ENCODE assay signal across 8 mouse cellular contexts in genomic region chr10:86365632-86366092, GRCm38 (mm10).
A peak's percentile ranks its signal among the peaks of the same experiment; 100 is the strongest.
DNase-seq lines count a peak whose midpoint lies in the region; ATAC-seq and TF ChIP-seq lines count a peak whose summit lies in the region.

No protein-coding gene starts in this region.

- TF ChIP-seq CTCF in lung, embryonic 14.5 days (IDR thresholded peaks at IDR 0.05; ENCODE audit: low read depth), result no peak

- H3K4me2 ChIP-seq in lung, embryonic 14.5 days, result no peak overlapping the region
- H3K4me2 ChIP-seq in heart, embryonic 16.5 days (ENCODE audit: low read depth, low read length), result peak overlapping the region; percentile 36; the same call in 1 of the 2 replicates
- H3K4me2 ChIP-seq in neural tube, embryonic 11.5 days (ENCODE audit: low read depth), result no peak overlapping the region

- no peaks in the 10 kb centered on the region for H3K27me3 ChIP-seq in lung, embryonic 14.5 days (ENCODE audit: insufficient read depth, low read length)
- H3K27me3 ChIP-seq in heart, embryonic 16.5 days (ENCODE audit: control insufficient read depth, insufficient read depth, low read length), result no peaks in the 10 kb centered on the region
- no peaks in the 10 kb centered on the region for H3K27me3 ChIP-seq in neural tube, embryonic 11.5 days (ENCODE audit: control insufficient read depth, insufficient read depth, low read length)

- peaks cover 39% of the 10 kb centered on the region for H3K4me1 ChIP-seq in lung, embryonic 14.5 days (ENCODE audit: insufficient read depth)
- peaks cover 35% of the 10 kb centered on the region for H3K4me1 ChIP-seq in heart, embryonic 16.5 days (ENCODE audit: control insufficient read depth, insufficient read depth, low read length)
- no peaks in the 10 kb centered on the region for H3K4me1 ChIP-seq in neural tube, embryonic 11.5 days (ENCODE audit: control insufficient read depth, insufficient read depth, low read length)

- no peaks in the 10 kb centered on the region for H3K36me3 ChIP-seq in lung, embryonic 14.5 days (ENCODE audit: insufficient read depth)
- no peaks in the 10 kb centered on the region for H3K36me3 ChIP-seq in heart, embryonic 16.5 days (ENCODE audit: control insufficient read depth, insufficient read depth)
- H3K36me3 ChIP-seq in neural tube, embryonic 11.5 days (ENCODE audit: control insufficient read depth, insufficient read depth, low read length), result no peaks in the 10 kb centered on the region

- DNase-seq in lung, embryonic 14.5 days, result peak; percentile 96
- DNase-seq in lung, adult 18-20 months, result no peak
- DNase-seq in kidney, postnatal 36 days, result peak; percentile 61 to 71
- peak; percentile 52 for DNase-seq in neural tube, embryonic 11.5 days (ENCODE audit: low spot score)
- no peak for DNase-seq in spleen, adult 18-20 months
- DNase-seq in Muller cell, postnatal 12 days (ENCODE audit: inconsistent ontology term), result no peak
- no peak for DNase-seq in layer of hippocampus, adult 18-20 months (ENCODE audit: low spot score in 2 of 2)

- no peaks in the 10 kb centered on the region for H3K9me3 ChIP-seq in lung, embryonic 14.5 days (ENCODE audit: low read depth, low read length)
- no peaks in the 10 kb centered on the region for H3K9me3 ChIP-seq in heart, embryonic 16.5 days (replicated peaks; ENCODE audit: control insufficient read depth, low read length)
- H3K9me3 ChIP-seq in neural tube, embryonic 11.5 days (ENCODE audit: control insufficient read depth, low read length), result no peaks in the 10 kb centered on the region

- no peak overlapping the region for H3K27ac ChIP-seq in lung, embryonic 14.5 days (ENCODE audit: low read depth)
- peak overlapping the region; percentile 61 for H3K27ac ChIP-seq in heart, embryonic 16.5 days (ENCODE audit: low read length)
- H3K27ac ChIP-seq in neural tube, embryonic 11.5 days (ENCODE audit: low read depth, low read length), result no peak overlapping the region

- H3K9ac ChIP-seq in lung, embryonic 14.5 days, result no peak overlapping the region
- H3K9ac ChIP-seq in heart, embryonic 16.5 days (ENCODE audit: low read length), result no peak overlapping the region
- H3K9ac ChIP-seq in neural tube, embryonic 11.5 days (ENCODE audit: low read length), result no peak overlapping the region

- no peak overlapping the region for H3K4me3 ChIP-seq in lung, embryonic 14.5 days (ENCODE audit: low read depth, low read length)
- no peak overlapping the region for H3K4me3 ChIP-seq in heart, embryonic 16.5 days (ENCODE audit: low read length)
- H3K4me3 ChIP-seq in neural tube, embryonic 11.5 days (ENCODE audit: low read depth, low read length), result no peak overlapping the region

- ATAC-seq in lung, embryonic 14.5 days (ENCODE audit: insufficient read depth), result peak; percentile 94
- peak; percentile 93 for ATAC-seq in heart, embryonic 16.5 days (replicated peaks; ENCODE audit: extremely low read depth, insufficient read depth, low FRiP score)
- no peak for ATAC-seq in neural tube, embryonic 11.5 days (ENCODE audit: insufficient read depth, low FRiP score, low TSS enrichment)

- 24% methylated on average over 5 of the region's 5 CpGs for WGBS in lung, embryonic 14.5 days
- 9% methylated on average over 5 of the region's 5 CpGs for WGBS in heart, embryonic 16.5 days
- 54% methylated on average over 5 of the region's 5 CpGs for WGBS in neural tube, embryonic 11.5 days

Comparison
In these comparisons a context has a peak if more than half of its experiments do, and no peak if none do; other contexts are left out.
1. DNase-seq: peak in lung, embryonic 14.5 days (single experiment), kidney, postnatal 36 days (2 of 2) and neural tube, embryonic 11.5 days (single experiment); none in lung, adult 18-20 months (0 of 2), spleen, adult 18-20 months (0 of 2), Muller cell, postnatal 12 days (single experiment) and layer of hippocampus, adult 18-20 months (0 of 2).